Mouse (Mus musculus) midbrain, embryonic 14.5 days (tissue): ENCODE measurements around the gene Hemk1. TPM values are rescaled to one million over a fixed set of nuclear protein-coding genes. Genes with fewer than 3 reads are reported as not detected.

Experiments used
- ATAC-seq: fragments of 200-750 bp; cut with Nextera tagmentation; 2 replicates; pipeline ENCODE4 v1.8.0; 2017; ENCODE audit warnings: moderate number of reproducible peaks, moderate library complexity; ENCODE audit not compliant: low FRiP score, low TSS enrichment
- DNase-seq: peaks from one replicate; pipeline ENCODE4 v3.0.0-alpha.2; 2015
- H3K27ac ChIP-seq: fragments of 300-500 bp; sonication (generic); replicated peaks from 2 replicates; pipeline ENCODE4 v1.5.1; 2014; ENCODE audit warnings: mild to moderate bottlenecking, low read depth, low read length, moderate library complexity
- H3K27me3 ChIP-seq: fragments of 300-500 bp; sonication (generic); 2 replicates; pipeline ENCODE4 v1.6.1; 2014; ENCODE audit warnings: low read length, control low read depth, mixed read lengths; ENCODE audit not compliant: control insufficient read depth, insufficient read depth
- H3K36me3 ChIP-seq: fragments of 300-500 bp; sonication (generic); 2 replicates; pipeline ENCODE4 v1.6.1; 2014; ENCODE audit warnings: low read length, control low read depth; ENCODE audit not compliant: control insufficient read depth, insufficient read depth
- H3K4me1 ChIP-seq: fragments of 300-500 bp; sonication (generic); 2 replicates; pipeline ENCODE4 v1.6.1; 2014; ENCODE audit warnings: mild to moderate bottlenecking, antibody characterized with exemption, low read length, control low read depth; ENCODE audit not compliant: control insufficient read depth, insufficient read depth
- H3K4me2 ChIP-seq: fragments of 300-500 bp; sonication (generic); 2 replicates; pipeline ENCODE4 v1.6.1; 2014; ENCODE audit warnings: mild to moderate bottlenecking, low read length, moderate library complexity
- H3K4me3 ChIP-seq: fragments of 300-500 bp; sonication (generic); replicated peaks from 2 replicates; pipeline ENCODE4 v1.5.1; 2014; ENCODE audit warnings: low read depth, low read length
- H3K9ac ChIP-seq: fragments of 300-500 bp; sonication (generic); replicated peaks from 2 replicates; pipeline ENCODE4 v1.6.1; 2014; ENCODE audit warnings: mild to moderate bottlenecking, low read length, moderate library complexity
- H3K9me3 ChIP-seq: fragments of 300-500 bp; sonication (generic); 2 replicates; pipeline ENCODE4 v1.6.1; 2016; ENCODE audit warnings: low read length, control low read depth, mixed read lengths; ENCODE audit not compliant: control insufficient read depth
- WGBS: fragments of 180-500 bp; shearing (Covaris S2); extraction: QIAGEN DNeasy Blood & Tissue Kit; methylation state at CpG from one replicate; pipeline ENCODE4 v1.1.7; 2014; 5-methylcytosine and 5-hydroxymethylcytosine counted together
- polyA plus RNA-seq: library from polyadenylated mRNA; unstranded; fragments of >200 nt; fragmentation: Nextera tagmentation; extraction: Ambion mirVana; gene quantifications from 2 replicates; pipeline ENCODE4 v1.2.1, GENCODE M21; 2014

Hemk1 gene
- polyA plus RNA-seq, 1 experiment from 2014 or later = 21.7 TPM

GRCm38 (mm10) chr9:107354826-107355225, 16.7 kb upstream of the Hemk1 start:
- Histone ChIP-seq H3K9ac (no peak overlapping the region), H3K27ac (no peak overlapping the region), H3K9me3 (no peaks in the 10 kb centered on the region), H3K4me1 (no peaks in the 10 kb centered on the region), H3K27me3 (no peaks in the 10 kb centered on the region), H3K4me2 (no peak overlapping the region), H3K36me3 (no peaks in the 10 kb centered on the region), H3K4me3 (no peak overlapping the region)
- 77% methylated on average over 1 of the region's 1 CpGs for WGBS
- DNase-seq = no peak
- ATAC-seq = no peak

- ATAC-seq (no peak), DNase-seq (no peak)
- no peak overlapping the region for H3K4me3 ChIP-seq
- no peaks in the 10 kb centered on the region for H3K9me3 ChIP-seq
- H3K4me1 ChIP-seq = no peaks in the 10 kb centered on the region
- no peak overlapping the region for H3K27ac ChIP-seq
- no peak overlapping the region for H3K4me2 ChIP-seq
- WGBS = 71% methylated on average over 7 of the region's 7 CpGs
- H3K36me3 ChIP-seq = peaks cover 15% of the 10 kb centered on the region
- H3K9ac ChIP-seq = no peak overlapping the region
- no peaks in the 10 kb centered on the region for H3K27me3 ChIP-seq
These were observed 11.2 kb upstream of the Hemk1 start for GRCm38 (mm10) chr9:107349321-107349720.

DNA sequence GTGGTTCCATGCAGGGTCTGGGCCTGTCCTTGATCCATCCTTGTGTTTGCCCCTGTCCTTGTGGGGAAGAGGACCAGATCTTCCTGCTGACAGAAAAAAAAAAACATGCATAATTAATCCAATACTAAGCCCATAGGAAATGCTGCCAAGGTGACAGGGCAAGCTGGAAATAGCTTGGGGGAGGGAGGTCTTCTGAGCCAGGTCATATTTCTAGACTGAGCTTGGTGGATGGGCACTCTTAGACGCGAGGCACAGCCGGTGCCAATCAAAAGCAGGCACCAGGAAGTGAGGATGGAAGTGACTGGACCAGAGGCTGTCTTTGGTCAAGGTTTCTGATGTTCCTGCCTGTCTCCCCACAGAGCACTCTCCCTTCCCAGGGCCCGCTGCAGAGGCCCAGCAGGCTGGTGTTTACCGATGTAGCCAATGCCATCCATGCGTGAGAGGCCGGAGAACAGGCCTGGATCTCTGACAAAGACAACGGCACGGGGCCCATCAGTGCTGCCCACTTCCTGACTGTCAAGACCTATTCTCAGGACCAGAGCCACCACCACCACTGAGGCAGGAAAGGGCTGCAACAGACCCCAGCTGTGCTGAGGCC, 9.5 kb upstream of the Hemk1 start:
- Histone ChIP-seq H3K9ac (no peak overlapping the region), H3K9me3 (no peaks in the 10 kb centered on the region), H3K4me1 (no peaks in the 10 kb centered on the region), H3K27me3 (no peaks in the 10 kb centered on the region), H3K27ac (no peak overlapping the region), H3K4me3 (no peak overlapping the region), H3K4me2 (no peak overlapping the region), H3K36me3 (peaks cover 15% of the 10 kb centered on the region)
- DNase-seq (no peak), ATAC-seq (no peak)
- WGBS = 74% methylated on average over 9 of the region's 9 CpGs

DNA sequence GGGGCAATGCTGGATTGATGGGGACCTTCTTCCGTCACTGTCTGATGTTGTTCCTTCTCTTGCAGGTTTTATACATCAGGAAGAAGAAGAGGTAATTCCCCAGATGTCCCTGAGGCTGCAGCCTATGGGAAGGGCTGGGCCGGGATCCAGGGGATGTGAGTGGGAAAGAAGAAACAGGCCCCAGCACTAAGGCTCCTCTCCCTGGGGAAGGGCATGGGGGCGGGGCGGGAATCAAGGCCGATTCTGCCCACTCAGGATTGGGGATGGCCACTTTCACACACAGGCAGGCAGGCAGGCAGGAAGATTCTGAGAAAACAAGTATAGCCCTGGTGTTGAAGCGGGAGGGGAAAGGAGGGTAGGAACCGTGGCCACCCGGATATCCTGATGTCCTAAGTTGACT, 7.9 kb upstream of the Hemk1 start:
- DNase-seq = no peak
- WGBS = 91% methylated on average over 8 of the region's 8 CpGs

DNA sequence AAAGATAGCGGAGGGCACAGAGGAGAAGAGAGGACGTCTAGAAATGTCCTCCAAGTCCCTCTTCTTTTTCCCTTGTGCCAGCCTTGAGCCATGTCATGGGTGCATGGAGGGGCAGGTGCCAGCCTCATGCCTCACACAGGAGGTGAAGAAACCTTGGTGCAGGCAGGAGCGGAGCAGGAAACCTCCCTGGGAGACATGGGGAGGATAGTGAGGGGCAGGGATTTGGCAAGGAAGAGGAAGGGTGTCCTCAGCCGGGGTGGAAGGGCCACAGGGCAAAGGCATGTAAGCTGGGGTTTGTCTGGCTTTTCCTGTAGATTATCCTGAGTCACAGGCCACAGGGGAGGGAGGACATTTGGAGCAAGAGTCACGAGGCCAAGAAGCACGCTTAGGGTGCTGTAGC, 5.9 kb upstream of the Hemk1 start:
- ATAC-seq = no peak
- H3K27ac ChIP-seq = no peak overlapping the region
- H3K9ac ChIP-seq = no peak overlapping the region

More for the DNA sequence above, 7.9 kb upstream of the Hemk1 start:
- Histone ChIP-seq H3K4me2 (no peak overlapping the region), H3K9ac (no peak overlapping the region), H3K4me1 (peaks cover 4% of the 10 kb centered on the region; the same call in 1 of the 2 replicates), H3K4me3 (no peak overlapping the region), H3K36me3 (peaks cover 15% of the 10 kb centered on the region), H3K9me3 (no peaks in the 10 kb centered on the region), H3K27me3 (no peaks in the 10 kb centered on the region), H3K27ac (no peak overlapping the region)
- ATAC-seq = no peak

GRCm38 (mm10) chr9:107343146-107343943, 5.2 kb upstream of the Hemk1 start:
- Histone ChIP-seq H3K27me3 (no peaks in the 10 kb centered on the region), H3K27ac (no peak overlapping the region), H3K4me2 (no peak overlapping the region), H3K36me3 (peaks cover 10% of the 10 kb centered on the region), H3K4me1 (peaks cover 20% of the 10 kb centered on the region), H3K9me3 (no peaks in the 10 kb centered on the region), H3K4me3 (no peak overlapping the region), H3K9ac (no peak overlapping the region)
- DNase-seq = no peak
- no peak for ATAC-seq
- WGBS = 74% methylated on average over 8 of the region's 8 CpGs

More for the DNA sequence above, 5.9 kb upstream of the Hemk1 start:
- H3K4me2 ChIP-seq = no peak overlapping the region
- H3K36me3 ChIP-seq = peaks cover 15% of the 10 kb centered on the region
- no peaks in the 10 kb centered on the region for H3K9me3 ChIP-seq
- H3K27me3 ChIP-seq = no peaks in the 10 kb centered on the region
- no peak overlapping the region for H3K4me3 ChIP-seq
- DNase-seq = no peak
- WGBS = 62% methylated on average over 6 of the region's 6 CpGs
- peaks cover 13% of the 10 kb centered on the region for H3K4me1 ChIP-seq

GRCm38 (mm10) chr9:107342201-107342709, 4.1 kb upstream of the Hemk1 start:
- H3K9ac ChIP-seq = no peak overlapping the region

DNA sequence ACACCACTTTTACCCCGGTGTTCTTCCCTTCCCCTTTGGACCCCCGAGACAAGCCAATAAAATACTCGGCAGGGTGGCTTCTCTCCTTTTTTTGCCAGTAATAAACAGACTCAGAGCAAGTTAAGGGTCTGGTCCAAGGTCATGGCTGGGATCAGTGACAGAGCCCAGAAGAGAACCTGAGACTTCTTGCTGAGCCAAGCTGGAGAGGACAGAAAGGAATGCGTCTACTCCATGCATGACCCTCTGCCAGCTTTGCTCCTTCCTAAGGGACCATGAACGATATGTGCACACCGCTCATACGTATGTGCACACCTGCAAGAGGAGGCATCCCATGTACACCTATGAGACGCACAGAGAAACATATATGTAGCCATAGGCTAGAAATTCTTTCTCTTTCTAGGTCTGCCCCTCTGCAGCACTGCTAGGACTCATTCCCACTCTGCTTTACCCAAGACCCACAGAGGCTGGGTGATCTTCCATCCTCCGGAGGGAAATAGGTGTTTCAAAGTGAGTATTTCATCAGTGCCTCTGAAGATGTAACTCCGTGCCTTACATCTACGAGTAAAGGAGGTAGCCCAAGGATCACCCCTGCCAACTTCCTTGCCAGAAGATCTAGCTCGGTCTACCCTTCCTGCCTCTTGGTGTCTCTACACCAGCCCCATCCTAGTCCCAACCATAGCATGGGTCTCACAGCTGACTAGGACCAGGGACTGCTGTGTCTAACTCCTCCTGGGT, 2.9 kb upstream of the Hemk1 start:
- 50% methylated on average over 12 of the region's 12 CpGs for WGBS

More at GRCm38 (mm10) chr9:107342201-107342709, 4.1 kb upstream of the Hemk1 start:
- Histone ChIP-seq H3K4me3 (no peak overlapping the region), H3K4me1 (peaks cover 24% of the 10 kb centered on the region), H3K4me2 (no peak overlapping the region), H3K27ac (no peak overlapping the region), H3K36me3 (0 out of 2 replicates have a peak, but pooled peaks cover 4% of the 10 kb centered on the region), H3K9me3 (no peaks in the 10 kb centered on the region), H3K27me3 (no peaks in the 10 kb centered on the region)
- ATAC-seq (no peak), DNase-seq (no peak)
- 91% methylated on average over 11 of the region's 11 CpGs for WGBS

More for the DNA sequence above, 2.9 kb upstream of the Hemk1 start:
- ATAC-seq (no peak), DNase-seq (no peak)
- Histone ChIP-seq H3K4me1 (peaks cover 24% of the 10 kb centered on the region), H3K9ac (peak overlapping the region; percentile 78), H3K36me3 (no peaks in the 10 kb centered on the region), H3K4me3 (peak overlapping the region; percentile 65), H3K4me2 (peak overlapping the region; percentile 78), H3K27me3 (no peaks in the 10 kb centered on the region), H3K27ac (no peak overlapping the region), H3K9me3 (no peaks in the 10 kb centered on the region)
